Mouse (Mus musculus): Measurements from ENCODE around the gene Scnn1g.

DNA sequence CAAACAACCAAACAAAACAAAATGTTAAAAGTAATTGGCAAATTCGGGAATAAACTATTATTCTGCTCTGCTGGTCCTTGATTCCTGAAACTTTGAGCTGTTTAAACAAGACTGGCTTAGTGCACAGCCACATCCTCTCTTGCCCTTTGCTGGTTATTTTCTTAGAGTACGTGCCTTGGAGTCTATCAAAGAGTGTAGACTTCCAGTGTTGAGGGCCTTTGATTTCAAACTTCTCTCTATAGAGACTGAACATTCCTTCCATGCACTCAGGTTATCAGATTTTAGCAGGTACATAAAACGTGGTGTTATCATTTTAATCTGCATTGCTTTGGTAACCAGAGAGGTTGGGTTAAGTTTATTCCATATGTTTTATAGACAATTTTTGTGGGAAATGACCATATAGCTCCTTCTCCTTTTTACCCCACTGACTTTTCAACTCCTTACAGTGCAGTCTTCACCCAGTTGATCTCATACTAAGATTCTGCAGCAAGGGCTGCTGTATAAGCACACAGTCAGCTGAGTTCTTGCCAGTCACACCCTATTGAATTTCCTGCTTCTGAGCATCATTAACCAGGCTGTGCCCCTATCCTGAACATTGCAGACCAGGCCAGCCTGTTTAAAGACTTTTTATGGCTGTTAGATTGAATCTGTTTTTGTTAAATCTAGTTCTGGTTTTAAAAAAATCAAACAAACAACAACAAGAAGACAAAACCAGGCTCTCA, 48.1 kb downstream of the Scnn1g start:
- TF ChIP-seq SRF (IDR thresholded peaks at IDR 0.05; ENCODE audit: control insufficient read depth, insufficient read length, low read depth), result no peak
- no peak for TF ChIP-seq USF1 (IDR thresholded peaks at IDR 0.05; ENCODE audit: low read depth)
- TF ChIP-seq MYOD1 (IDR thresholded peaks at IDR 0.05; ENCODE audit: control insufficient read depth in 1 of 3, insufficient read length in 2 of 3, low read depth in 2 of 3), result no peak
- TF ChIP-seq E2F4 (IDR thresholded peaks at IDR 0.05; ENCODE audit: insufficient read depth), result no peak
- no peak for TF ChIP-seq POLR2A (IDR thresholded peaks at IDR 0.05; ENCODE audit: insufficient read length, low read depth)
